Mouse (Mus musculus) liver, embryonic 11.5 days (tissue): ENCODE results near the gene Klhl26. TPM values are rescaled to one million over a fixed set of nuclear protein-coding genes. Genes with fewer than 3 reads are reported as not detected.

Experiments
- ATAC-seq: fragments of 200-750 bp; cut with Nextera tagmentation; replicated peaks from 2 replicates; pipeline ENCODE4 v1.8.0; 2017; ENCODE audit warnings: moderate number of reproducible peaks, mild to moderate bottlenecking, moderate TSS enrichment, moderate library complexity; ENCODE audit not compliant: low FRiP score
- DNase-seq: peaks from one replicate; pipeline ENCODE4 v3.0.0-alpha.2; 2017; ENCODE audit warnings: low spot score
- H3K27ac ChIP-seq: fragments of 300-500 bp; sonication (generic); 2 replicates; pipeline ENCODE4 v1.5.1; 2014; ENCODE audit warnings: mild to moderate bottlenecking, low read depth, low read length, control low read depth
- H3K27me3 ChIP-seq: fragments of 300-500 bp; sonication (generic); replicated peaks from 2 replicates; pipeline ENCODE4 v1.6.1; 2014; ENCODE audit warnings: low read length, mixed read lengths; ENCODE audit not compliant: control insufficient read depth, insufficient read depth
- H3K36me3 ChIP-seq: fragments of 300-500 bp; sonication (generic); 2 replicates; pipeline ENCODE4 v1.6.1; 2014; ENCODE audit warnings: mild to moderate bottlenecking, low read length, moderate library complexity, mixed read lengths; ENCODE audit not compliant: control insufficient read depth, insufficient read depth
- H3K4me1 ChIP-seq: fragments of 300-500 bp; sonication (generic); replicated peaks from 2 replicates; pipeline ENCODE4 v1.6.1; 2014; ENCODE audit warnings: low read length, mixed read lengths; ENCODE audit not compliant: control insufficient read depth, insufficient read depth
- H3K4me2 ChIP-seq: fragments of 300-500 bp; sonication (generic); 2 replicates; pipeline ENCODE4 v1.6.1; 2014; ENCODE audit warnings: mild to moderate bottlenecking, control low read depth, moderate library complexity
- H3K4me3 ChIP-seq: fragments of 300-500 bp; sonication (generic); 2 replicates; pipeline ENCODE4 v1.5.1; 2014; ENCODE audit warnings: low read depth, low read length, control low read depth
- H3K9ac ChIP-seq: fragments of 300-500 bp; sonication (generic); 2 replicates; pipeline ENCODE4 v1.6.1; 2014; ENCODE audit warnings: low read depth, low read length, control low read depth
- H3K9me3 ChIP-seq: fragments of 300-500 bp; sonication (generic); 2 replicates; pipeline ENCODE4 v1.6.1; 2016; ENCODE audit warnings: low read length, inconsistent platforms, mixed read lengths; ENCODE audit not compliant: control insufficient read depth
- WGBS: fragments of 180-500 bp; shearing (Covaris S2); extraction: QIAGEN DNeasy Blood & Tissue Kit; methylation state at CpG from one replicate; pipeline ENCODE4 v1.1.7; 2014; 5-methylcytosine and 5-hydroxymethylcytosine counted together
- polyA plus RNA-seq: library from polyadenylated mRNA; unstranded; fragments of >200 nt; fragmentation: Nextera tagmentation; extraction: Ambion mirVana; gene quantifications from 2 replicates; pipeline ENCODE4 v1.2.1, GENCODE M21; 2014

Gene Klhl26
- polyA plus RNA-seq, 1 experiment from 2014 or later = 13.0 TPM

DNA sequence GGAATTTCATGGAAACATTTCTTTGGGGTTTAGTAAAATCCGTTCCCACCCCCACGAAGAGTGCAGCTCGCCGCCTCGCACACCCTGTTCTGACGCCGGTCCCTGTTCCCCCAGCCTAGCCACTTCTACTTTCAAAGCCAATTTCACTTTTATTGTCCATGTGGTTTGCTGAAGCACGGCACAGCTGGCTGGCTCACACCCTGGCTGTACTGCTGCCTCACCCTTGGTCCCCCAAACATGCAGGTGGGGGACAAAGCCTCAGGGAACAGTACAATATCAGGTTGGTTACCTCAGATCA lies 14.3 kb downstream of the Klhl26 start:
- no peak overlapping the region for H3K4me3 ChIP-seq
- H3K9me3 ChIP-seq = no peaks in the 10 kb centered on the region
- no peak overlapping the region for H3K9ac ChIP-seq
- peaks cover 10% of the 10 kb centered on the region for H3K4me1 ChIP-seq
- no peak overlapping the region for H3K27ac ChIP-seq
- 94% methylated on average over 8 of the region's 8 CpGs for WGBS
- H3K36me3 ChIP-seq = peaks cover 2% of the 10 kb centered on the region; the same call in 1 of the 2 replicates
- ATAC-seq (no peak), DNase-seq (no peak)
- H3K4me2 ChIP-seq = no peak overlapping the region
- H3K27me3 ChIP-seq = no peaks in the 10 kb centered on the region

DNA sequence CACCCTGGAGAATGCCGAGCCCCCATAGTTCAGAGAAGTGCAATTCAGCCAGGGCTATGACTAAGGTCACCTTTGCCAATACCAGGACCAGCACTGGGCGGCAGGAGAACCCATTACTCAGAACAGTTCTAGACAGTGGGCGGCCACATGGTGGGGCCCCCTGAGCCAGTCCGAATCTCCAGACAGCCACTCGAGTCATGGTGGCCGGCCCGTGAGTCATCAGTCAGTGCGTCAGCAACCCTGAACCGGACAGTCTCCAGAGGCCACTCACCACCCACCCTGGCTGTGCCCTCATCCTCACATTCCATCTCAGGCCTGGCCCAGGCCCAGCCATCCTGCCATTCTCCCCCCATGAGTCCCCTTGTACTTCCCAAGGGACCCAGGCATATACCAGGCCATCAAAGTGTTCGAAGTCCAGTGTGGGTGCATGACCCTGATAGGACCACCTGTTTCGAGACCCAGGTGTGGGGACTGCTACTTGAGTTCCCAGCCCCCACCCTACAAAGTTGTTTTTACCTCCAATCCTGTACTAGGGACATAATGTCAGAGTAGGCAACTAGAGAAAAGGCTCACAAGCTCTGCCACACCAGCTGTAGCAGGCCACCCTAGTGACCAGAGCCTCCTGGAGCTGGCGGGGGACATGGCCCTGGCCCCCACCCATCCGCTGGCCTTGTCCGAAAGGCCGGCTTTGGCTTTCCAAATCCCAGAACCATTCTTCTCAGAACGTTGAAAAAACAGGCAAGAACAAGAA lies 14.8 kb downstream of the Klhl26 start:
- Histone ChIP-seq H3K27ac (no peak overlapping the region), H3K27me3 (no peaks in the 10 kb centered on the region), H3K4me3 (no peak overlapping the region), H3K4me1 (peaks cover 6% of the 10 kb centered on the region), H3K4me2 (no peak overlapping the region), H3K9me3 (no peaks in the 10 kb centered on the region), H3K36me3 (peaks cover 2% of the 10 kb centered on the region; the same call in 1 of the 2 replicates), H3K9ac (no peak overlapping the region)
- ATAC-seq (no peak), DNase-seq (no peak)
- WGBS = 88% methylated on average over 16 of the region's 16 CpGs

DNA sequence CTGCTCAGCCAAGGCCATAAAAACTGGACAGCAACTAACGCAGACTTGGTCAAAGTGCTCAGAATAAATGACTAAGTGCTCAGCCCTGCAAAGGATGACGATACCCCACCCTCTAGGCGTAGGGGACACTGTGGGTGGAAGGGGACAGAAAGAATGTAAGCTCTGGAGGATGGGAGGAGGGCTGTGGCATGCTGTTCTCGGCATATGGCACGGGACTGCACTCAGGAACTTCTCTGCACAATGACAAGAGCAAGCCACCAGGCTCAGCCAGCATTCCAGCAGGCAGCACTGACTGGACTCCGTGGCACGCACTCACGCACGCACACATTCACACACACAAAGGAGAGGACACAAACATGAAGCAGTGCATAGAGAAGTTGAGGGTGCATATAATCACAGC lies 16.2 kb downstream of the Klhl26 start:
- no peaks in the 10 kb centered on the region for H3K27me3 ChIP-seq
- whole genome bisulfite sequencing = 89% methylated on average over 9 of the region's 9 CpGs
- peaks cover 2% of the 10 kb centered on the region; the same call in 1 of the 2 replicates for H3K36me3 ChIP-seq
- ATAC-seq (no peak), DNase-seq (no peak)
- H3K4me2 ChIP-seq = no peak overlapping the region
- H3K4me3 ChIP-seq = no peak overlapping the region
- no peak overlapping the region for H3K27ac ChIP-seq
- no peak overlapping the region for H3K9ac ChIP-seq
- H3K9me3 ChIP-seq = no peaks in the 10 kb centered on the region
- H3K4me1 ChIP-seq = no peaks in the 10 kb centered on the region; the same call in 1 of the 2 replicates

DNA sequence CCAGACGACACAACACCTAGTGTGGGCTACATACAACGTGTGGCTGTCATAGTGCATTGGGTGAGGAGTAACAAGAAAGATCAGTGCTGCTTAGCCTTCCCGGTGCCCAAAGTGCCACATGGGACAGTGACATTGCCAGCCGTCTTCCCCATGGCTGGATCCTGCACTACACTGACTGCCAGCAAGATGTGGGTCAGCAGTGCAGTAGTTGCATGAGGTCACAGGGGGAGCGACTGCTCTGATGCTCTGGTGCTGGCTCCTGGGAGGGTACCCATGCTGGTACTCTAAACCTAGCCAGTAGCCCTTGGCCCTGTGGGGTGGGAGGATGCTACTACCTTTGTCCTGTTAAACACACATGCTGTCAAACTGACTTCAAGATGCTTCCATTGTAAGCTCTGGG lies 16.6 kb downstream of the Klhl26 start:
- ATAC-seq (no peak), DNase-seq (no peak)
- no peak overlapping the region for H3K9ac ChIP-seq
- no peak overlapping the region for H3K4me3 ChIP-seq
- no peak overlapping the region for H3K27ac ChIP-seq
- WGBS = 92% methylated on average over 5 of the region's 5 CpGs
- H3K4me1 ChIP-seq = no peaks in the 10 kb centered on the region; the same call in 1 of the 2 replicates
- no peak overlapping the region for H3K4me2 ChIP-seq
- H3K36me3 ChIP-seq = peaks cover 2% of the 10 kb centered on the region; the same call in 1 of the 2 replicates
- no peaks in the 10 kb centered on the region for H3K9me3 ChIP-seq
- no peaks in the 10 kb centered on the region for H3K27me3 ChIP-seq

DNA sequence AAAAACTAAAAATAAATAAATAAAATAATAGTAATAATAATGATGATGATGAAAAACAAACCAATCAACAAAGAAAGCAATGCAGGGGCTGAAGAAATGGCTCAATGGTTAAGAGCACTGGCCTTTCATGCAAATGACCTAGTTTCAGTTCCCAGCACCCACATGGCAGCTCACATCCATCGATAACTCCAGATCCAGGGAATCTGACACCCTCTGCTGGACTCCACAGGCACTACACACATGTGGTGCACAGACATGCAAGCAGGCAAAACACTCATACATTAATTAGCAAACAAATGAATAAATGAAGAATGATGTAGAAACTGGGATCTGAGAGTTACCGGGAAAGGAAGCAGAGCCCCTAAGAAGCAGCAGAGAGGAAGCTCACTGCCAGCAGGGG lies 17.1 kb downstream of the Klhl26 start:
- Histone ChIP-seq H3K4me3 (no peak overlapping the region), H3K4me1 (no peaks in the 10 kb centered on the region; the same call in 1 of the 2 replicates), H3K27me3 (no peaks in the 10 kb centered on the region), H3K9ac (no peak overlapping the region), H3K36me3 (peaks cover 2% of the 10 kb centered on the region; the same call in 1 of the 2 replicates), H3K27ac (no peak overlapping the region), H3K4me2 (no peak overlapping the region), H3K9me3 (no peaks in the 10 kb centered on the region)
- DNase-seq (no peak), ATAC-seq (no peak)
- 95% methylated on average over 2 of the region's 2 CpGs for WGBS

DNA sequence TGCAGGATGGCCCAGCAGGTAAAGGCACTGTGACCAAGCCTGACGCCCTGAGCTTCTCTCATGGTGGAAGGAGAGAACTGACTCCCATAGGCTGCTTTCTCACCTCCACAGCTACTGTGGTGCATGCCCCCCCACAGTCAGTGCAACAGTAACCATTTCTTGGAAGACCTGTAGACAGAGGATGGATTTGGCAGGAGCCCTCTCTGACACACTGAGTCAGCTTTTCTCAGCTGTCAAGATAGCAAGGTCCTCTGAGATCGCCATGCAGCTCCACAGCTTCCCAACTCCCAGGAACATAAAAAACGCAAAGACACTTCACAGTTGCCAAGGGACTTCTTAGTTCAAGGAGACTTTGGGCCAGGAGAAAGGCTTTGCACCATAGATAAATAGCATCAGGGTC lies 18.3 kb downstream of the Klhl26 start:
- Histone ChIP-seq H3K4me2 (no peak overlapping the region), H3K27me3 (0 out of 2 replicates have a peak, but pooled peaks cover 2% of the 10 kb centered on the region), H3K36me3 (peaks cover 2% of the 10 kb centered on the region; the same call in 1 of the 2 replicates), H3K4me3 (no peak overlapping the region), H3K9ac (no peak overlapping the region), H3K27ac (no peak overlapping the region), H3K4me1 (no peaks in the 10 kb centered on the region; the same call in 1 of the 2 replicates), H3K9me3 (no peaks in the 10 kb centered on the region)
- ATAC-seq (no peak), DNase-seq (no peak)
- 72% methylated on average over 3 of the region's 3 CpGs for WGBS

DNA sequence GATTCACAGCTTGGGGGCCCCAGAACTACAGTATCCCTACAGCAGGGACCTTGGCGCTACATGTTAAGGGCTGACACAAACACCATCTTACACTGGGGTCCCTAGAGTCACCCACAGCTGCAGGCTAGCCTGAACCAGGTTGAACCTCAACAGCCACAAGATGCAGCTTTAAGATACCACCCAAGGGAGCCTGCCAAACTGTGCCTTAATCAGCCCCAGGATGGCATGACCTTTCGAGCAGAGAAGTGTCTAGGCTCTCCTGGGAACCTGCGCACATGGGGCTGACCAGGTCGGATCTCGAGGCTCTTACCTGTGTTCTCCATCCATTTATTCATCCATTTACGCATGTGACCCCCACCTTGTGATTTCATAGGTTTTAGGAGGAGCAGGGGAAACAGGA lies 18.9 kb downstream of the Klhl26 start:
- Histone ChIP-seq H3K36me3 (peaks cover 2% of the 10 kb centered on the region; the same call in 1 of the 2 replicates), H3K27me3 (peaks cover 7% of the 10 kb centered on the region), H3K9me3 (no peaks in the 10 kb centered on the region), H3K4me3 (no peak overlapping the region), H3K4me1 (no peaks in the 10 kb centered on the region), H3K4me2 (no peak overlapping the region), H3K9ac (no peak overlapping the region), H3K27ac (no peak overlapping the region)
- DNase-seq = no peak
- WGBS = 87% methylated on average over 6 of the region's 6 CpGs
- ATAC-seq = no peak

DNA sequence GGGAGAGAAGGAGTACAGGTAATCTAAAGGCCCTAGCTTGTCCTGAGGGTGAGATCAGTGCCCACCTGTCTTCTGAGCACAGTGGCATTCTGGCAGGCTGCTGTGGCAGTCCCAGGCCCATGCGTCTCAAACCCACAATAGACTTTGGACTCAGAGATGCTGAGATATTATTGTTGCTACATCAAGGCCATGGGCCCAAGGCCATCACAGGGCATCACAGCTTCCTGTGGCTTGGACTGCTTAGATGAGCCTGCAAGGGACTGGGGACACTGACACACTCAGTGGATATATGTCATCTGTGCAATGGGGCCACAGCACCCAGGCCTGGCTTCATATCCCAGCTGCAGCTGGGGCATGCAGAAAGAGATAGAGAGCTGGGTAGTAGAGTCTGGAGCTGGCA lies 19.8 kb downstream of the Klhl26 start:
- no peaks in the 10 kb centered on the region for H3K9me3 ChIP-seq
- H3K4me2 ChIP-seq = no peak overlapping the region
- ATAC-seq (no peak), DNase-seq (no peak)
- H3K4me1 ChIP-seq = peaks cover 6% of the 10 kb centered on the region; the same call in 1 of the 2 replicates
- 92% methylated on average over 1 of the region's 1 CpGs for WGBS
- no peak overlapping the region for H3K9ac ChIP-seq
- no peak overlapping the region for H3K4me3 ChIP-seq
- H3K36me3 ChIP-seq = peaks cover 4% of the 10 kb centered on the region; the same call in 1 of the 2 replicates
- peaks cover 15% of the 10 kb centered on the region for H3K27me3 ChIP-seq
- H3K27ac ChIP-seq = no peak overlapping the region

DNA sequence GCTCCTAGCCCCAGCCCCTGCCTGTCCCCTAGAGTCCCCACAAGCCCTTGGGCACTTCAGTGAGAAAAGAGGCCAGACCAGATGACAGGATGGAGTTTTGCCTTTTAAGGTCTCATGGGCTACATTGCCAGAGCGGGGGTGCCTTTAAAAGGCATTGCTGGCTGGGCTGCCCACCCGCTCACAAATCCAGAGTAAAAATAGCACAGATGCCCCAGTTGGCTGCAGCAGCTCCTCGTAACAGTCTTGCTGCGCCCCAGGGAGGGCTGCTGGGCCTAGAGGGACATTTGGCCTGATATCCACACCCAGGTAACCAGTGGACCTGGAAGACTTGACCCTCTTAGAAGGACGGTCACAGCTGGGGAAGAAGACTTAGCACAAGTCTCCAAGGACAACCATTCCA lies 22.9 kb downstream of the Klhl26 start:
- no peak overlapping the region for H3K9ac ChIP-seq
- no peaks in the 10 kb centered on the region for H3K9me3 ChIP-seq
- H3K27ac ChIP-seq = no peak overlapping the region
- H3K36me3 ChIP-seq = peaks cover 10% of the 10 kb centered on the region; the same call in 1 of the 2 replicates
- H3K4me1 ChIP-seq = peaks cover 6% of the 10 kb centered on the region
- 90% methylated on average over 5 of the region's 5 CpGs for WGBS
- no peak for ATAC-seq
- peaks cover 23% of the 10 kb centered on the region for H3K27me3 ChIP-seq
- DNase-seq = no peak
- no peak overlapping the region for H3K4me3 ChIP-seq
- no peak overlapping the region for H3K4me2 ChIP-seq
